14 mouse cellular contexts compared by ENCODE assay signal in the genomic region with DNA sequence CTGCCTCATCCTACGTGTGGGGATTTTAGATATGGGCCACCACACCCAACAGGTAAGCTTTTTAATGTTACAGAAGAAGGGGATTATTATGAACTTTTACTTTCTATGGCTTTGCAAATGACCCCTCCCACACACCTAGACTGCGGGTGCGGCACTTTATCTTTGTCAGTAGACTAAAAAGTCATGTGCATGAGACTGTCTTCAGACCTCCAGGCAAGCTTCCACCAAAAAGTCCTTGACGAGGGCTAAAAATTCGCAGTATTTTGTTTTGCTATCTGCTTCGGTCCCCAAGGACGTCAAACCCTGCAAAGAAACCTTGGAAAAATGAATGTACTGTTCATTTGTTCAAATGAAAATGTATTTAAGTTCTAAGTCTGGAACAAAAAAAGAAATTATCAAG. TPM values are rescaled to one million over a fixed set of nuclear protein-coding genes. Genes with fewer than 3 reads are reported as not detected.
"Had no signal": no experiment of that assay in that cellular context is flagged by ENCODE, and none has a peak within 500 bp of the region (broad histone marks: within the 10 kb centered on the region; RNA-seq: fewer than 3 reads in every experiment).

No protein-coding gene starts in this region.

- DNase-seq: kidney, adult 2 months; kidney, postnatal 25 days; layer of hippocampus, adult 9-11 months; liver; lung, adult 18-20 months; lung, postnatal 10 days; lung, postnatal 36 days; retina, postnatal 1 day; thymus, adult 18-20 months; thymus, postnatal 36 days had no signal

RNA-seq across cellular contexts. Expression of gene Gm4312, which starts 33.2 kb away (rescaled TPM):
- total RNA-seq: layer of hippocampus, adult 2 months; layer of hippocampus, postnatal 25 days; left cerebral cortex, adult 18-20 months; left cerebral cortex, postnatal 25 days had no signal

RNA-seq across cellular contexts. Expression of gene Gm4307, which starts 54.4 kb away (rescaled TPM):
- total RNA-seq: layer of hippocampus, adult 2 months; layer of hippocampus, postnatal 25 days; left cerebral cortex, adult 18-20 months; left cerebral cortex, postnatal 25 days had no signal
